Mouse (Mus musculus) CH12.LX (cell line): ENCODE measurements around the gene Mgat4b. TPM values are rescaled to one million over a fixed set of nuclear protein-coding genes. Genes with fewer than 3 reads are reported as not detected.
A peak's percentile ranks its signal among the peaks of the same experiment; 100 is the strongest.

Experiments used
- DNase-seq: peaks from one replicate; pipeline ENCODE4 v3.0.0-alpha.2; 2013; ENCODE audit errors: extremely low read depth
- H3K27ac ChIP-seq: 2 replicates; pipeline ENCODE4 v1.5.1; 2012; ENCODE audit warnings: low read depth, mild to moderate bottlenecking, control low read depth, moderate library complexity; ENCODE audit not compliant: insufficient read depth
- H3K27me3 ChIP-seq: replicated peaks from 2 replicates; pipeline ENCODE3; 2012; ENCODE audit warnings: inconsistent platforms
- H3K36me3 ChIP-seq, 2 experiments: replicated peaks in 1 of 2; 2 replicates each; pipeline versions ENCODE3 to v1.6.1; 2012; ENCODE audit warnings: inconsistent platforms in 1 of 2, low read length in 1 of 2, mild to moderate bottlenecking in 1 of 2, mixed read lengths in 1 of 2, moderate library complexity in 1 of 2; ENCODE audit not compliant: control insufficient read depth in 1 of 2, insufficient read depth in 1 of 2
- H3K4me1 ChIP-seq, 2 experiments: 2 replicates each; pipeline ENCODE4 v1.6.1; 2012; ENCODE audit warnings: inconsistent platforms in 1 of 2, moderate library complexity in 1 of 2; ENCODE audit not compliant: insufficient read depth in 2 of 2, control insufficient read depth in 1 of 2
- H3K4me2 ChIP-seq: 2 replicates; pipeline ENCODE4 v1.6.1; 2012; ENCODE audit warnings: low read depth, mild to moderate bottlenecking, control low read depth; ENCODE audit not compliant: poor library complexity, insufficient read depth, severe bottlenecking
- H3K4me3 ChIP-seq, 3 experiments: fragments of 150-350 bp in 1 of 3; sonication (generic) in 1 of 3; replicated peaks in 1 of 3; 2 replicates each; pipeline versions ENCODE3 to v1.5.1; 2011 to 2012; ENCODE audit warnings: low read depth in 2 of 3, low read length in 2 of 3, mild to moderate bottlenecking in 2 of 3, moderate library complexity in 2 of 3, control low read depth in 1 of 3, improper control_type of control experiment in 1 of 3, inconsistent platforms in 1 of 3, mixed read lengths in 1 of 3; ENCODE audit not compliant: poor library complexity in 1 of 3
- H3K79me2 ChIP-seq: replicated peaks from 2 replicates; pipeline ENCODE4 v1.6.1; 2012; ENCODE audit warnings: mild to moderate bottlenecking, moderate library complexity; ENCODE audit not compliant: control insufficient read depth, poor library complexity, insufficient read depth, severe bottlenecking; ENCODE audit errors: extremely low read depth
- H3K9ac ChIP-seq: 2 replicates; pipeline ENCODE4 v1.6.1; 2012; ENCODE audit warnings: low read depth, mild to moderate bottlenecking, control low read depth, moderate library complexity; ENCODE audit not compliant: insufficient read depth
- H3K9me3 ChIP-seq: replicated peaks from 2 replicates; pipeline ENCODE3; 2012; ENCODE audit warnings: low read length, inconsistent platforms, mixed read lengths
- BHLHE40 ChIP-seq: IDR thresholded peaks from 2 replicates; pipeline ENCODE4 v1.6.1; 2011; ENCODE audit warnings: mild to moderate bottlenecking, low read depth, low read length, improper control_type of control experiment
- CHD1 ChIP-seq: IDR thresholded peaks from 2 replicates; pipeline ENCODE4 v1.6.1; 2012; ENCODE audit warnings: low read depth, low read length, improper control_type of control experiment, inconsistent platforms
- CTCF ChIP-seq, 2 experiments: IDR thresholded peaks in 1 of 2; conservative IDR thresholded peaks in 1 of 2; 2 replicates each; pipeline ENCODE4 v1.5.1; 2011 to 2012; ENCODE audit warnings: low read depth in 2 of 2, low read length in 2 of 2, improper control_type of control experiment in 1 of 2, inconsistent platforms in 1 of 2, mild to moderate bottlenecking in 1 of 2, moderate library complexity in 1 of 2
- E2F4 ChIP-seq: IDR thresholded peaks from 2 replicates; pipeline ENCODE4 v1.6.1; 2011; ENCODE audit warnings: low read depth, low read length, improper control_type of control experiment; ENCODE audit not compliant: insufficient replicate concordance
- EP300 ChIP-seq: IDR thresholded peaks from 2 replicates; pipeline ENCODE4 v1.6.1; 2011; ENCODE audit warnings: low read length, improper control_type of control experiment
- ETS1 ChIP-seq: conservative IDR thresholded peaks from 2 replicates; pipeline ENCODE4 v1.6.1; 2012; ENCODE audit warnings: low read depth, mild to moderate bottlenecking, inconsistent platforms, low read length, improper control_type of control experiment, moderate library complexity
- GABPA ChIP-seq: IDR thresholded peaks from 2 replicates; pipeline ENCODE4 v1.6.1; 2012; ENCODE audit warnings: low read depth, low read length, improper control_type of control experiment, inconsistent platforms; ENCODE audit not compliant: insufficient replicate concordance
- IRF4 ChIP-seq: IDR thresholded peaks from 2 replicates; pipeline ENCODE4 v1.6.1; 2014; ENCODE audit warnings: low read depth, mild to moderate bottlenecking, inconsistent platforms, low read length, improper control_type of control experiment
- JUN ChIP-seq: IDR thresholded peaks from 2 replicates; pipeline ENCODE4 v1.6.1; 2011; ENCODE audit warnings: low read depth, mild to moderate bottlenecking, low read length, improper control_type of control experiment, moderate library complexity; ENCODE audit not compliant: insufficient read depth
- JUND ChIP-seq: conservative IDR thresholded peaks from 2 replicates; pipeline ENCODE4 v1.6.1; 2011; ENCODE audit warnings: low read depth, low read length, improper control_type of control experiment
- KAT2A ChIP-seq: IDR thresholded peaks from 2 replicates; pipeline ENCODE4 v1.6.1; 2012; ENCODE audit warnings: low read length, improper control_type of control experiment, inconsistent platforms; ENCODE audit not compliant: insufficient replicate concordance
- MAFK ChIP-seq: IDR thresholded peaks from 2 replicates; pipeline ENCODE4 v1.6.1; 2011; ENCODE audit warnings: low read length, improper control_type of control experiment; ENCODE audit not compliant: insufficient replicate concordance
- MAX ChIP-seq: IDR thresholded peaks from 2 replicates; pipeline ENCODE4 v1.6.1; 2011; ENCODE audit warnings: low read length, improper control_type of control experiment
- MAZ ChIP-seq: IDR thresholded peaks from 2 replicates; pipeline ENCODE4 v1.6.1; 2012; ENCODE audit warnings: low read depth, mild to moderate bottlenecking, inconsistent platforms, low read length, improper control_type of control experiment, moderate library complexity
- MEF2A ChIP-seq: IDR thresholded peaks from 2 replicates; pipeline ENCODE4 v1.6.1; 2014; ENCODE audit warnings: low read depth, mild to moderate bottlenecking, inconsistent platforms, low read length, improper control_type of control experiment, borderline replicate concordance
- MXI1 ChIP-seq: IDR thresholded peaks from 2 replicates; pipeline ENCODE4 v1.6.1; 2011; ENCODE audit warnings: mild to moderate bottlenecking, low read depth, low read length, improper control_type of control experiment
- MYC ChIP-seq: IDR thresholded peaks from 2 replicates; pipeline ENCODE4 v1.6.1; 2011; ENCODE audit warnings: low read depth, mild to moderate bottlenecking, improper control_type of control experiment, low read length
- POLR2A ChIP-seq: IDR thresholded peaks from 2 replicates; pipeline ENCODE4 v1.6.1; 2011; ENCODE audit warnings: low read depth, mild to moderate bottlenecking, improper control_type of control experiment, low read length
- RCOR1 ChIP-seq: conservative IDR thresholded peaks from 2 replicates; pipeline ENCODE4 v1.6.1; 2012; ENCODE audit warnings: low read depth, mild to moderate bottlenecking, inconsistent platforms, low read length, improper control_type of control experiment
- SIN3A ChIP-seq: IDR thresholded peaks from 2 replicates; pipeline ENCODE4 v1.6.1; 2012; ENCODE audit warnings: low read length, improper control_type of control experiment, inconsistent platforms
- SMC3 ChIP-seq: IDR thresholded peaks from 2 replicates; pipeline ENCODE4 v1.6.1; 2011; ENCODE audit warnings: low read depth, low read length, improper control_type of control experiment
- TBP ChIP-seq: conservative IDR thresholded peaks from 2 replicates; pipeline ENCODE4 v1.6.1; 2011; ENCODE audit warnings: low read depth, low read length, improper control_type of control experiment
- TCF12 ChIP-seq: IDR thresholded peaks from 2 replicates; pipeline ENCODE4 v1.6.1; 2014; ENCODE audit warnings: low read depth, mild to moderate bottlenecking, inconsistent platforms, low read length, improper control_type of control experiment
- UBTF ChIP-seq: IDR thresholded peaks from 2 replicates; pipeline ENCODE4 v1.6.1; 2012; ENCODE audit warnings: low read depth, mild to moderate bottlenecking, inconsistent platforms, low read length, improper control_type of control experiment, moderate library complexity
- USF2 ChIP-seq: conservative IDR thresholded peaks from 2 replicates; pipeline ENCODE4 v1.6.1; 2011; ENCODE audit warnings: low read depth, low read length, improper control_type of control experiment
- ZC3H11A ChIP-seq: IDR thresholded peaks from 2 replicates; pipeline ENCODE4 v1.6.1; 2012; ENCODE audit warnings: low read depth, mild to moderate bottlenecking, inconsistent platforms, low read length, improper control_type of control experiment
- ZKSCAN1 ChIP-seq: IDR thresholded peaks from 2 replicates; pipeline ENCODE4 v1.6.1; 2012; ENCODE audit warnings: low read depth, inconsistent platforms, low read length, improper control_type of control experiment, borderline replicate concordance
- ZNF384 ChIP-seq: IDR thresholded peaks from 2 replicates; pipeline ENCODE4 v1.6.1; 2012; ENCODE audit warnings: low read depth, low read length, improper control_type of control experiment, inconsistent platforms
- dilution Hi-C: fragments of 300-500 bp; cut with MboI; formaldehyde crosslinking; loops from 2 replicates; pipeline ENCODE4 v1.14.3; 2020; ENCODE audit warnings: low sequenced_read_pairs; ENCODE audit not compliant: extremely low pct_unique_long_range_greater_than_20kb, extremely low pct_ligation_motif_present
- in situ Hi-C: fragments of 300-500 bp; cut with MboI; formaldehyde crosslinking; loops from 3 replicates; pipeline ENCODE4 v1.14.3; 2019; ENCODE audit warnings: low sequenced_read_pairs, low pct_ligation_motif_present, low pct_unique_long_range_greater_than_20kb, mixed read lengths
- polyA plus RNA-seq: library from polyadenylated mRNA; unstranded; fragments of >175 nt; gene quantifications from 2 replicates; pipeline ENCODE4 v1.2.1, GENCODE M21; 2012; ENCODE audit warnings: low read depth; ENCODE audit not compliant: insufficient read length
- total RNA-seq, 2 experiments: library from RNA; depleted of rRNA; stranded (reverse); fragments of 300-350 nt in 1 of 2; fragments of >200 nt in 1 of 2; gene quantifications; 2 replicates each; pipeline ENCODE4 v1.2.3; 2012 to 2014

Gene Mgat4b
- total and polyA plus RNA-seq, 3 experiments, result 4.6 to 27.4 (median 16.2) TPM

- TF ChIP-seq ZC3H11A (no peak), TCF12 (peak; percentile 26; the same call in 1 of the 2 replicates), UBTF (peak; percentile 30; the same call in 1 of the 2 replicates), SIN3A (peak; percentile 63; the same call in 1 of the 2 replicates)
These were observed 14.2 kb downstream of the Mgat4b start (continued) for GRCm38 (mm10) chr11:50224671-50225530.

- Histone ChIP-seq H3K36me3 (peaks cover 4 to 25% of the 10 kb centered on the region in 2 experiments), H3K79me2 (no peaks in the 10 kb centered on the region; the same call in 1 of the 2 replicates), H3K9me3 (no peaks in the 10 kb centered on the region), H3K4me3 (peak overlapping the region; percentile 67 to 88 (median 74)), H3K27me3 (no peaks in the 10 kb centered on the region), H3K9ac (peak overlapping the region; percentile 85), H3K4me1 (peaks cover 28 to 77% of the 10 kb centered on the region in 2 experiments), H3K27ac (no peak overlapping the region), H3K4me2 (peak overlapping the region; percentile 94)
- dilution Hi-C loops (no loop called here), in situ Hi-C loops (loop anchor here (5.0 to 10.0 kb wide), 3 partner anchors 63 to 241 kb away; no protein-coding TSS in a partner anchor)
- no peak for TF ChIP-seq MYC
- no peak for TF ChIP-seq TBP
- no peak for TF ChIP-seq CTCF (conservative IDR thresholded peaks at IDR 0.05 in 1 of 2, IDR thresholded peaks at IDR 0.05 in 1 of 2; ENCODE audit: low read depth in 2 of 2, low read length in 2 of 2)
- TF ChIP-seq ZNF384, result no peak
- no peak for TF ChIP-seq IRF4
- TF ChIP-seq MAFK, result no peak
- TF ChIP-seq RCOR1, result no peak
- TF ChIP-seq ZKSCAN1, result no peak
- TF ChIP-seq MXI1, result peak; percentile 48
- no peak; the same call in 1 of the 2 replicates for TF ChIP-seq UBTF
- TF ChIP-seq MEF2A, result 0 out of 2 replicates have a peak, but pooled peaks have one; percentile 11
- TF ChIP-seq POLR2A, result no peak
- no peak for TF ChIP-seq KAT2A
- no peak for TF ChIP-seq ETS1
- no peak for TF ChIP-seq E2F4
- TF ChIP-seq BHLHE40, result no peak
- TF ChIP-seq TCF12, result no peak
- TF ChIP-seq SIN3A, result peak; percentile 28; the same call in 1 of the 2 replicates
- no peak for TF ChIP-seq JUND
- TF ChIP-seq MAZ, result 0 out of 2 replicates have a peak, but pooled peaks have one; percentile 24
- TF ChIP-seq GABPA, result no peak
- TF ChIP-seq SMC3, result no peak
- TF ChIP-seq EP300, result no peak
- no peak for TF ChIP-seq USF2
- no peak for TF ChIP-seq JUN
- no peak for TF ChIP-seq MAX
- no peak for TF ChIP-seq CHD1
- DNase-seq, result no peak
These were observed 15.1 kb downstream of the Mgat4b start for GRCm38 (mm10) chr11:50225611-50226378.
